Mouse (Mus musculus) stomach, postnatal 0 days (tissue): ENCODE data around the gene Psen2.

ENCODE experiments used
- CTCF ChIP-seq: IDR thresholded peaks from 2 replicates; pipeline ENCODE4 v1.5.1; 2016; ENCODE audit warnings: antibody characterized with exemption, low read depth, mild to moderate bottlenecking, moderate library complexity
- EP300 ChIP-seq: optimal IDR thresholded peaks from 2 replicates; pipeline ENCODE3; 2016; ENCODE audit warnings: antibody characterized with exemption

GRCm38 (mm10) chr1:180192866-180193265 lies 70.4 kb downstream of the Psen2 start:
- TF ChIP-seq EP300, result no peak
- TF ChIP-seq CTCF, result no peak
